Mouse (Mus musculus) brown adipose tissue, adult 24 weeks (tissue): ENCODE measurements around the gene Zfp821. TPM values are rescaled to one million over a fixed set of nuclear protein-coding genes. Genes with fewer than 3 reads are reported as not detected.

ENCODE experiments used
- H3K27ac ChIP-seq: fragments of 200-500 bp; replicated peaks from 2 replicates; pipeline ENCODE4 v1.5.1; 2012; ENCODE audit warnings: low read depth, mild to moderate bottlenecking, low read length
- H3K4me1 ChIP-seq: fragments of 200-500 bp; 2 replicates; pipeline ENCODE4 v1.6.1; 2012; ENCODE audit warnings: low read length, mixed read lengths; ENCODE audit not compliant: control insufficient read depth, insufficient read depth, insufficient read length
- H3K4me3 ChIP-seq: fragments of 200-500 bp; 2 replicates; pipeline ENCODE4 v1.5.1; 2012; ENCODE audit warnings: low read depth, mild to moderate bottlenecking, low read length, moderate library complexity; ENCODE audit not compliant: insufficient read depth
- polyA plus RNA-seq: library from polyadenylated mRNA; stranded (reverse); fragments of >200 nt; gene quantifications from 2 replicates; pipeline ENCODE4 v1.2.4, GENCODE M21; 2012; ENCODE audit not compliant: missing spikeins, insufficient read depth, insufficient read length

Zfp821 gene
- polyA plus RNA-seq, 1 experiment: 1.3 TPM

DNA sequence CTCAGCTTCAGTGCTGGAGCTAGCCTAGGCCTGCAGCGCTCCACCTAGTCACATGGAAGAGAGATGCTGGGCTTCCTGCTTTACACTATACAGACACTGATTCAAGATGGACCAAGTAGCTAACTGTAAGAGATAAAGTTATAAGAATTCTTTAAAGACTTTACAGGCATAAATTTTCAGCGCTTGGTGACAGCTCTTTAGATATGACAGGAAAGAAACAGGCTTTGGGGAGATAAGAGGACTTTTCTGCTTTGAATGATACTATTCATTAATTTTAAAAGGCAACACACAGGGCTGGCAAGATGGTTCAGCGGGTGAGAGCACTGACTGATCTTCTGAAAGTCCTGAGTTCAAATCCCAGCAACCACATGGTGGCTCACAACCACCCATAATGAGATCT lies 6.9 kb upstream of the Zfp821 start:
- Histone ChIP-seq H3K27ac (no peak overlapping the region), H3K4me3 (no peak overlapping the region), H3K4me1 (no peaks in the 10 kb centered on the region)

- H3K4me3 ChIP-seq: peak overlapping the region; percentile 83
- no peaks in the 10 kb centered on the region for H3K4me1 ChIP-seq
- H3K27ac ChIP-seq: no peak overlapping the region
Observed at GRCm38 (mm10) chr8:109704565-109705319, 604 bp upstream of the Zfp821 start.

GRCm38 (mm10) chr8:109706076-109706873 lies 929 bp downstream of the Zfp821 start:
- H3K4me1 ChIP-seq: no peaks in the 10 kb centered on the region

GRCm38 (mm10) chr8:109706874-109707237 lies 1.5 kb downstream of the Zfp821 start:
- Histone ChIP-seq H3K27ac (no peak overlapping the region), H3K4me3 (peak overlapping the region; percentile 54), H3K4me1 (no peaks in the 10 kb centered on the region)

More at GRCm38 (mm10) chr8:109706076-109706873, 929 bp downstream of the Zfp821 start:
- Histone ChIP-seq H3K27ac (no peak overlapping the region), H3K4me3 (peak overlapping the region; percentile 54)

DNA sequence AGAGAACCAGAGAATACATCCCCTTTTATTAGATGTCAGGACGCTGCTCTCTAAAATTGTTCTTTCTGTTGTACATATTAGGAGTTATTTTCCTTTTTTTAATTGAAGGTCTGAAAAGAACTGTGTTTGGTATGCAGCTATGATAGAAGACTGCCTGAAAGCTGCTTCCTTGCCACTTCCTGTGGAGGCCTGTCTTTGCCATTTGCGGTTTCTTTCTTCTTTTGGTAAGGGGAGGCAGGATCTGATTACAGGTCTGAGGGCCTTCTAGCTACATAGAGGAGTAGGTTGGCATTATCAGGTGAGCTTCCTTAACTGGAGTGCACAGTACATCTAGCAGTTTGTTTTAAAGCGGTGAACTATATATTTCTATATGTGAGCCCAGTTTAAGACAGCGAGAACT lies 2.6 kb downstream of the Zfp821 start:
- no peaks in the 10 kb centered on the region for H3K4me1 ChIP-seq
- H3K27ac ChIP-seq: no peak overlapping the region
- no peak overlapping the region for H3K4me3 ChIP-seq

- H3K27ac ChIP-seq: no peak overlapping the region
- H3K4me3 ChIP-seq: no peak overlapping the region
Observed at GRCm38 (mm10) chr8:109712521-109712920, 7.2 kb downstream of the Zfp821 start.

DNA sequence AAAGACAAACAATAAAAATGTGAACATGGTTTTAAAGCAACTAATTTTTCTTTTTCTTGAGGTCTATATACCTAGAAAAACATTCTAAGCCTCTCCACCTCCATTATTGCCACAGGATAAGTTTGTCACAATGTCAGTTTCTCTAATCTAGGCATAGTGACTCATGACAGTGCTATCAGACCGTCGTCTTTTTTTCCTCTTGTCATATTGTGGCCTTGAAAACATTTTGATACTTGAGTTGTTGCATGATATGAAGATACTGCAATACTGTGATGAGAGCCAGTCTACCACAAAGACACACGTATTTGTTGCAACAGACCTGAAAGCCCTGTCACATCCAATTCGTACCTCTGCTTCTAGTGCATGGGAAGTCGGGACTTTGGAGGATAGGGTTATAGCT lies 9.6 kb downstream of the Zfp821 start:
- no peak overlapping the region for H3K27ac ChIP-seq
- H3K4me1 ChIP-seq: no peaks in the 10 kb centered on the region
- no peak overlapping the region for H3K4me3 ChIP-seq

More at GRCm38 (mm10) chr8:109712521-109712920, 7.2 kb downstream of the Zfp821 start:
- no peaks in the 10 kb centered on the region for H3K4me1 ChIP-seq

DNA sequence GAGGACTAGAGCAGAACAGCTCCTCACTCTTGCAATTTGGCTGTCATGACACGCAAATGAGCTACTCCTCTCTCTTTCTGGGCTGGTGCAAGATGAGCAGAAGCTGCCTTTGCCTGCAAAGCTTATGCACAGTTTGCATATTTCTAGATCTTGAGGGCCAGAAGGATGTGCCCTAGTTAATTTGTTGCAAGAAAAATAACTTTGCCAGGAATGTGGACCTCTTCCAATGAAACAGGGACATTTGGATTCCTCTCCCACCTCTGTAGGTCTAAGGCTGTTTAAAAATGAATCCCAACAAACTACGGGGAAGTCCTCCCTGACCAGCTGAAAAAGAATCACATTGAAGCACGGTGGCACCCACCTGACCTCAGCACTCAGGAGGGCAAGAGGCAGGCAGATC lies 19.8 kb downstream of the Zfp821 start:
- Histone ChIP-seq H3K27ac (no peak overlapping the region), H3K4me3 (no peak overlapping the region), H3K4me1 (no peaks in the 10 kb centered on the region)

GRCm38 (mm10) chr8:109731012-109731411 lies 25.7 kb downstream of the Zfp821 start:
- Histone ChIP-seq H3K4me3 (no peak overlapping the region), H3K27ac (no peak overlapping the region), H3K4me1 (no peaks in the 10 kb centered on the region)

GRCm38 (mm10) chr8:109734018-109734417 lies 28.7 kb downstream of the Zfp821 start:
- H3K27ac ChIP-seq: no peak overlapping the region
- H3K4me1 ChIP-seq: no peaks in the 10 kb centered on the region
- H3K4me3 ChIP-seq: no peak overlapping the region

GRCm38 (mm10) chr8:109736819-109737218 lies 31.5 kb downstream of the Zfp821 start:
- Histone ChIP-seq H3K4me3 (peak overlapping the region; percentile 97), H3K4me1 (no peaks in the 10 kb centered on the region), H3K27ac (peak overlapping the region; percentile 5; the same call in 1 of the 2 replicates)

DNA sequence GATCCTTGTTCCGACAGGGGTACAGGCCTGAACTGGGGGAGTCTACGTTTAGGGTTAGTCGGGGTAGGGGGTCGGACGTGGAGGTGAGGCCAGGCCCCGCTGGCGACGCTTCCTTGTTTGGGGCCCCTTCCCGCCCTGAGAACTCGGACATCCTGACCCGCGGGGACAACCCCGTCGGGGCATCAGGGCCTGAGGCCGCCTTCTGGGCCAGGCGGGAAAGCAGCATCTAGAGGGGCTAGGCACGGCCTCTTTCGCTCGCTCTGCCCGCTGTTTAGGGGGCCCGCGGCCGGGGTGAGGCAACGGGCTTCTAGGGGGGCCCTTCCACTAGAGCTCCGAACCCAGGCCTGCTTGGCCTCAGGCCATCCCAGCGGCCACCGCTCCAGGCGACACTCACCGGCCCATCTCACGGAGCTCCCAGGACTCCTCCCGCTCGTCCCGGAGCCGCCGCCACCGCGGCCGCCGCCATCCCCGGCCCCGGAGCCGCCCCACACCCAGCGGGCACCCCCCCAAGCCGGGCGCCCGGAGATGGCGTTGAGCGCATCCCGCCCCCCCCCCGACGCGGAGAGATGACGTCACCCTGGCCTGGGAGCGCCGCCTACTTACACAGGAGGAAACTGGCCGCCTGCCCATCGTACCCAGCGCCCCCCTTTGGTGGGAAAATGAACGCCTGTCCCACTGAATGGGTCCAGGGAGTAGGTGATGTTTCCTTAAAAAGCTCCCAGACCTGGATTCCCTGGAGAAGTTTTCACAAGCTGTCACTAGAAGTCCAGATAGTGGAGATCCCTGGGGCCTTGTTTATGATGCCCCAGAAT lies 32.1 kb downstream of the Zfp821 start, which contains the start of gene Atxn1l:
Atxn1l (minus strand) TSS at position 503 of the 812 bp plus-strand sequence.
- no peaks in the 10 kb centered on the region for H3K4me1 ChIP-seq
- H3K4me3 ChIP-seq: peak within 1 kb of the TSS; percentile 97

DNA sequence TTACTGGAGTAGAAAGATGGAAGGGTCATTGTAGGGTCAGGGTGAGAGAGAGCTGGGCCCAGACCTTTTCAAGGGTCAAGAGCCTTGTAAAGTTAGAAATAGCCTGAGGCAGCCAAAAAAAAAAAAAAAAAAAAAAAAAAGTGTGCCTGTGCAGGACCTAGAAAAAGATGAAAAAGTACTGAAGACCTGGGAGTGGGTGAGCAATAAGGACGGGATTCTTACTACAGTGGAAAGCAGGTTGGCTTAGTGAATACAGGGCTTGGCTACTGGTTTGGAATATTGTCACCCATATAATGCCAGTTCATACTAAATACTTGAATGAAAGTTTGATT lies 32.7 kb downstream of the Zfp821 start:
- H3K4me3 ChIP-seq: peak overlapping the region; percentile 97
- H3K27ac ChIP-seq: peak overlapping the region; percentile 35; the same call in 1 of the 2 replicates
- H3K4me1 ChIP-seq: no peaks in the 10 kb centered on the region

More for the DNA sequence above, 32.1 kb downstream of the Zfp821 start, which contains the start of gene Atxn1l:
- H3K27ac ChIP-seq: peak within 1 kb of the TSS; percentile 35

- Histone ChIP-seq H3K27ac (no peak overlapping the region), H3K4me1 (no peaks in the 10 kb centered on the region)
Observed at GRCm38 (mm10) chr8:109747468-109748199, 42.3 kb downstream of the Zfp821 start.

More at GRCm38 (mm10) chr8:109747468-109748199, 42.3 kb downstream of the Zfp821 start:
- no peak overlapping the region for H3K4me3 ChIP-seq
